Mouse (Mus musculus) left cerebral cortex, postnatal 10 days (tissue): ENCODE results near the gene Jph2. TPM values are rescaled to one million over a fixed set of nuclear protein-coding genes. Genes with fewer than 3 reads are reported as not detected.

Source experiments
- DNase-seq, 2 experiments: peaks; one replicate each; pipeline ENCODE4 v3.0.0; 2021 to 2022; ENCODE audit warnings: low spot score in 2 of 2, mixed read lengths in 1 of 2; ENCODE audit errors: extremely low spot score in 1 of 2
- intact Hi-C: fragments of 180-260 bp; cut with DNase I; formaldehyde crosslinking; loops from one replicate; pipeline ENCODE4 v1.15.1; 2025
- total RNA-seq, 2 experiments: library from RNA; stranded (reverse); gene quantifications; 2 replicates each; pipeline ENCODE4 v1.2.3; 2021

The Jph2 gene
- total RNA-seq, 2 experiments from 2014 or later, result 0.61 to 0.75 TPM

DNA sequence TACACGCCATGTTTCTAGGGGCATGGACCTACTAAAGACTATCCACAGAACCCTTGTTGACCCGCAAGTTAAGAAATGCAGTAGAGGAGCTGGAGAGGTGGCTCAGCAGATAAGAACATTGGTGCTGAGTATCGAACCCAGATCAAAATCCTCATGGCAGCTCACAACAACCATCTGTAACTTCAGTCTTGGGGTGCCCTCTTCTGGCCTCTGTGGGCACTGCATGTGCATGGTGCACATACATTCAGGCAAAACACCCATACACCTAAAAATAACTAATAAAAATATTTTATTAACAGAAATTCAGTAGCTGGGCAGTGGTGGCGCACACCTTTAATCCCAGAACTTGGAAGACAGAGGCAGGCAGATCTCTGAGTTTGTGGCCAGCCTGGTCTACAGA lies 54.1 kb downstream of the Jph2 start:
- DNase-seq, result no peak
- intact Hi-C loops, result no loop called here

DNA sequence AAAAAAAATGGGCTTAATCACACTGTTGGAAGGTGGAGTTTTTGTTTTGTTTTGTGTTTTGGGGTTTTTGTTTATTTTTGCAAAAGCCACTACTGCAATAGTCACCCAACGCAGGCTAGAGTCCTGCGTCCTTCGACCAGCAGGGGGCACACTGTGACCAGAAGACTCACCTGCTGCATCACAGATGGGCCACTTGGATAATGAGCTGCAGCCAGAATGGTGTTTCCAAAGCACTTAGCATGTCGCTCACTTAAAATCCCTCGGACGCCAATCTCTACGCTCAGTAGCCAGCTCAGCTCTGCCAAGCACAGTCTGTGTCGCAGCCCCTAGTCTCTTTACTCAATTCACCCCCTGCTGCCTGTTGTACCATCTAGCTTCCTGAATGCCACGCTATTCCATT lies 57.5 kb downstream of the Jph2 start:
- peak; percentile 42 to 62 for DNase-seq
- intact Hi-C loops, result loop anchor here (1.0 kb wide), 1 partner anchor 61 kb away; no protein-coding TSS in a partner anchor

DNA sequence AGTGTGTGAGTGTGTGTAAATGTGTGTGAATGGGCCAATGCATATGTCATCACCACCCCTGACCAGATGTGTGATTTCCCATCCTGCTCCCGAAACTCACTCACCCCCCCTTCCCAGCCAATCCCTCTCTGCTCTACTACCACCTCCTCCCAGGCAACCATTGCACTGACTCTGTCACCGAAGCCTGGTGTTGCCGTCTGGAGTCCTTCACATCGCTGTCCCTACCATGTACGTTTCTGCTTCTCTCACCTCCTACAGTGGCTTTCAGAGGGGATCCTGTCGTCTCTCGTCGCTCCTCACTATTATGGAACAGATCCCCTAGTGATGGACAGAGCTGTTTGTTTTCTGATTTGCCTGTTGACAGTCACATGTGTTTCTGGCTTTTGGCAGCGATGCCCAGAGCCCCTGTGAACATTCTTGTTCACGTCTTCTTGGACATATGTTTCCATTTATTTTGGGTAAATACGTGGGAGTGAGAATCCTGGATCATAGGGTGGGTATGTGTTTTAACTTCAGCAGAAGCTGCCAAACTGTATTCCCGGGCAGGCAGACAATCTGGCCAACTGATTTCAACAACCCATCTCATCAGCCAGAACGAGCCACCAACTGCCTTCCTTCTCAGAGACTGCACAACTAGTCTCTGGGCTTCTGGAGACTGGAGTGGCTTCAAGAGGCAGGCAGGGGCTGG lies 65.3 kb downstream of the Jph2 start:
- DNase-seq, result peak in 1 of 2 experiments; percentile 67
- intact Hi-C loops, result loop anchor here (5.0 kb wide), 2 partner anchors 285 to 410 kb away; no protein-coding TSS in a partner anchor

DNA sequence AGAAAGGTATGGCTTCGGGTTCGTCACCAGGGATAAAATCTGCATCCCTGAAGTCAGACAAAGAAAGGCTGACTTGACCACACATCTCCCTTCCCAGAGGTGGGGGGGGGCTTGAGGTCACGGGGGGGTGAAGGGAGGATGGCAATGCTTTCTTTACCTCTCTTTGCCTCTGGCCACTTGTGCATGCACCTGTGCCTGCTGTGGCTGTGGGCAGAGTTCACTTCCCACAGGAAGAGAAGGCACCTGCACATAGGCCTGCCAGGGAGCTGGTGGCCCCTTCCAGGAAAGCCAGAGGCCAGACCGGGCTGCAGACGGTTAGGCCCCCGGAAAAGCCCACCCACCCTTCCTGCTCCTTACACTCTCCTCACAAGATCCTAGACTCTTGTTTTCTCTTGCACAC lies 66.4 kb downstream of the Jph2 start:
- intact Hi-C loops, result loop anchor here (2.0 to 5.0 kb wide), 3 partner anchors 231 to 409 kb away; no protein-coding TSS in a partner anchor
- DNase-seq, result no peak

DNA sequence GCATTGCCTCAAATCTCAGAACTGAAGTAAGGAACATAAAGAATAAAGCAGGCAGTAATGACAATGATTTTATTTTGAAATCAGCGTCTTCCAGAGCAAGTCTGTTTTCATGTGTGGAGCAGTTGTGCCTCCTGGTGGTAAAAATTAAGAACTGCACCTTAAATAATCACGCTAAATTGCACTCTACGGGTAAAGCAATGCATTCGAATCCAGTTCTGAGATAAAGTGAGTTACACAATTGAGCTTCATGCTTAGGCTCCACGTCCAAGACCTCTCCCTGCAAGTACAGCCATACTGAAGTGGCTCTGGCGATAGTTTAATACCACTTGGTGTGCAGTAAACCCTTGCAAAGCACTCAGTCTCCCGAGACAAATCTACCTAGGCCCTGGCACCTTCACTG lies 67.1 kb downstream of the Jph2 start:
- intact Hi-C loops, result loop anchor here (2.0 to 5.0 kb wide), 3 partner anchors 230 to 408 kb away; no protein-coding TSS in a partner anchor
- DNase-seq, result peak in 1 of 2 experiments; percentile 59

DNA sequence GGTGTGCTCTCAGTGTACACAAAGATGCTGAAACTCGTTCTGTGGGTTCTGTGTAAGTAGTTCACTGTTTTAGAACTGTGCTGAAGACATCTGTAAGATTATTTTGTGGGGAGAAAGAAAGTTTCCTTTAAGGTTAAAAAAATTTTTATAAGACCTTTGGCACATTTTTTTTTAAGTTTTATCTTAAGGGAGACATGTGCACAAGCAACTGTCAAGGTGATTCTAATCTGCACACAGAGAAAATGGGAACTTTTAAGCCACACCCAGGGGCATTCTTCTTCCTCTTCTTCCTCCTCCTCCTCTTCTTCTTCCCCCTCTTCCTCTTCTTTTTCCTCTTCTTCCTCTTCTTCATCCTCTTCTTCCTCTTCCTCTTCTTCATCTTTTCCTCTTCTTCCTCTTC lies 74.6 kb downstream of the Jph2 start:
- intact Hi-C loops, result no loop called here
- DNase-seq, result no peak

DNA sequence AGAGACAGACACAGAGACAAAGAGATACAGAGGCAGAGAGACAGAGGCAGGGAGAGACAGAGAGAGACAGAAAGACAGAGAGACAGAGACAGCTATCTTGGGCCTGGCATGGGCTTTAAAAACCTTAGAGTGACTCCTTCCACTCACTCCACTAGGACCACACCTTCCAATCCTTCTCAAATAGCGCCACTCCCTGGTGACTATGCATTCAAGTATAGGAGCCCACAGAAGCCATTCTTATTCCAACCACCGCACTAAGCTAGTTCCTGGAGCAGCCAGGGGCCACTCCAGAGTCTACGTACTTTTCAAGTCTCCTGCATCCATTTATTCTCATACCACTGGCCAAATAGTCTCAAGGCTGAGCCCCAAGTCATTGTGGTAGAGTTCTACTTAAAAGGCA lies 79.0 kb downstream of the Jph2 start:
- DNase-seq, result no peak
- intact Hi-C loops, result loop anchor here (10.0 kb wide), 1 partner anchor 114 kb away; the partner anchor contains the start of gene Tox2

DNA sequence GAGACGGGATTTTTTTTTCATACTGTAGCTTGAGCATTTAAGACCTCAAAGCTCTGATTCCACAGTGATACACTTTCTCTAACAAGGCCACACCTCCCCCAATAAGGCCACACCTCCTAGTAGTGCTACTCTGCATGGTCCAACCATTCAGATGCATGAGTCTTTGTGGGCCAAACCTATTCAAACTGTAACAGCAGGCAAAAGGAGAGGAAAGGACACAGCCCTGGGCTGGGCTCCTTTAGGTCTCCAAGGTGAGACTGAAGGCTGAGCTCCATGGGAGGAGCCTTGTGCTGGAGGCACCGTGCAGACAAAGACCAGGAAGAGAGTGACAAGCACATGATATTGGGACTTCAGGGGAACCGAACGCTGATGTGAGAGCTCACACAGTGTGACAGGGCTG lies 80.5 kb downstream of the Jph2 start:
- intact Hi-C loops, result loop anchor here (10.0 kb wide), 1 partner anchor 112 kb away; the partner anchor contains the start of gene Tox2
- DNase-seq, result no peak

DNA sequence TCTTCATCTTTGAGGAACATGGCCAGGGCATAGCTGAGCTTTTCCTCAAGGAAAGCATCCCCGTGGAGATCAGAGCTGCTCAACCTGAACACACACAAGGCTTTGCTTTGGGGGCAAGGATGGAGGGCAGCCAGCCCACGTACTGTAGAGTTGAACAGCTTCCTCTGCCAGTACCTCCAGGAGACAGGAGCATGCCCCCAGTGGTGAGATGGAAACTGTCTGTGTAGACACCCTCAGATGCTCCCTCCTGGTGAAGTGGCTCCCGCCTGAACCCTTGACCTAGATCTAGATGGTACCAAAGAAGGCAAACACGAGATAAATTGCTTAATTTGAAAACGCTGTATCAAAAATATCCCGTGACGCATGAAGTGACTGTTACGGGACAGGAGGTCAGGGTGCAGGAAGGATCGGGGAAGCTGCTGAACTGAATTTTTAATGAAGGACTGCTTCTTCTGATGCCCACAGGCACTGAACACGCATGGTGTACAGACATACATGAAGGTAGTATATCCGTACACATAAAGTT lies 87.6 kb downstream of the Jph2 start:
- intact Hi-C loops, result loop anchor here (10.0 kb wide), 1 partner anchor 105 kb away; the partner anchor contains the start of gene Tox2
- no peak for DNase-seq

DNA sequence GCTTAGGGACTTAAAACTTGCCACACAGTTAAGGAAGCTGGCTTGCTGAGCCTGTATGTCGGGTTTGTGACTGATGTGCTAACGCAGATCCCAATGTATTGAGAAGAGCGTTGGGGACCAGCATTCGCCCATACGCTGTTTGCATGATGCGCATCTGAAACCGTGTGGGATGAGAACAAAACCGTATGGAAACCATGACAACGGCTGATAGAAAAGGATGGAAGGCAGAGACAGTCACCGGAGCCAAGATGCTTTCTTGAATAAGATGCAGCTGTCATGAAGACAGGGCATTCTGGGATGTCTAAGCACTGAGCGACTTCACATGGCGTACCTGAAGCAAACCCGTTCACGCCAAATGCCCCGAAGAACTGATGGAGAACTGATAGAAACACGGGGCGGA lies 88.4 kb downstream of the Jph2 start:
- intact Hi-C loops, result no loop called here
- peak in 1 of 2 experiments; percentile 54 for DNase-seq

DNA sequence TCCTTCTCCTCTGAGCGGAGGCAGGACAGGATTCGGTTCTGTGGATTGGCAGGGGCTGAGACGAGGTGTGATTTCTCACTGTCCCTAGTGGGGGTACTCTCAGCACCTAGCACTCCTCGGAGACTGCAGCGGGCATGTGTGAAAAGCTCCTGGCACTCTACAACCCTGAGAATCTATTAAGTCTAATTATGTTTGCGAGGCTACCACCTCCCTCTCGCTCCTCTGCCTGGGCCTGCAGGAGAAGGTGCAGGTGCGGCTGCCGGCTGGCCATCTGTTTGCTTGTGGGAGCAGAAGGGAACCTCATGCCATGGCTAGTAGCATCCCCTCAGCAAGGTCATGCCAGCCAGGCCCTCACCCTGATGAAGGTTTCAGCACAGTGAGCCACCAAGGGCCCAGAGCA lies 94.8 kb downstream of the Jph2 start:
- intact Hi-C loops, result no loop called here
- DNase-seq, result no peak

DNA sequence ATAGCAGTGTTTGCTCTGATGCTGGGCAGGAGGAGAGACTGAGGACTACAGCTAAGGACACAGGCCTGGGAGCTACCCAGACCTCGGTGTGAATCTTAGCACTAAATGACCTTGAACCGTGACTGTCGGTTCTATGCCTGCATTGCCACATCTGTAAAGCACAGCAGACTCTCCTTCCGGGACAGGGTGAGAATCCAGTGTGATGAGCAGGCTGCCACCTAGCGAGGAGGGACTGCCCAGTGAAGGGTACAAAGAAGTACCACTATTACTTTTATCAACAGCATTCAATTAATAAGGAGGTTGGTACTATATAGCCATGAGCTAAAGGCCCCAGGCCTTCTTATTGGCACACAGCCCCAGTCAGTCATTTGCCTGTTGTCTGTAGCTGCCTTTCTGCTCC lies 96.2 kb downstream of the Jph2 start:
- no peak for DNase-seq
- intact Hi-C loops, result no loop called here

DNA sequence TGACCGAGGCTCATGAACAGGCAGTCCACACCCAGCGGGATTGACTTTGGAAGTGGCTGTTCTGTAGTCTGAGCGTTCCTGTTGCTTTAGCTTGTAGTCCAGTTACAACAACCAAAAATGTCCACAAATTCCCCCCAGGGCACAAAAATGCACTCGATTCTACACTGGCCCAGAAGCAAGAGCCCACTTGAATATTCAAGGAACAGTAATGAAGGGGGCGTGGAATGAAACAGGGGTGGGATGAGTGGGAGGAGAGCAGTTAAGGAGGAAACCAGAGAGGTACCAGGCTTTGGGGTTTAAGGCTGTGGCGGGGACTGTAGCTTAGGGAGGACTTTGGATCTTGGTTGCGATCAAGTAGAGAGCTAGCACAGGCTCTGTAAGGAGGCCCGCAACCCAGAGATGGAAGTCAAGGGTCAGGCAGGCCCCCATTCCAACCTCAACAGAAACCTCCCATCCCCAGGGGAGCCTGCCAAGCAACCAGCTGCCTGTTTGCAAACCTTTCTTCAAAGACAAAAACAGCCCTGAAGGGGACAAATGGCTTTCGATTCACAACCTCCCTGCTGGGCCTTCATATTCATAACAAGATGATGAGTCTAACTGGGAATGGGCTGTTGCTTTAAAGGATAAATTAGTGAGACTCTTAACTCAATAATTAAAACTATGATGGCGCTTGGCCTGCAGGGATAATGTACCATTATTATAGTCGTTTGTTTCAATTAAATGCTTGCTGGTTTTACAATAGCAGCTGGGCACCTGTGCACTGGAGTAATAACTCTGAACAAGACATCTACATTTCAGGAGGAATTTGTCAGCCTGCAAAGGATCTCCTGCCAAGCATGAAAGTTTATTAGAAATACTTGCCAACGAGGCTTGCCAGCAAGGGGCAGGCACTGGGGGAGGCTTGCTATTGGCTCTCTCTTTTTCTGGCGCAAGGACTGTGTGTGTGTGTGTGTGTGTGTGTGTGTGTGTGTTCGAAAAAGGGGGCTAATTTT lies 97.4 kb downstream of the Jph2 start:
- no peak for DNase-seq
- intact Hi-C loops, result no loop called here

DNA sequence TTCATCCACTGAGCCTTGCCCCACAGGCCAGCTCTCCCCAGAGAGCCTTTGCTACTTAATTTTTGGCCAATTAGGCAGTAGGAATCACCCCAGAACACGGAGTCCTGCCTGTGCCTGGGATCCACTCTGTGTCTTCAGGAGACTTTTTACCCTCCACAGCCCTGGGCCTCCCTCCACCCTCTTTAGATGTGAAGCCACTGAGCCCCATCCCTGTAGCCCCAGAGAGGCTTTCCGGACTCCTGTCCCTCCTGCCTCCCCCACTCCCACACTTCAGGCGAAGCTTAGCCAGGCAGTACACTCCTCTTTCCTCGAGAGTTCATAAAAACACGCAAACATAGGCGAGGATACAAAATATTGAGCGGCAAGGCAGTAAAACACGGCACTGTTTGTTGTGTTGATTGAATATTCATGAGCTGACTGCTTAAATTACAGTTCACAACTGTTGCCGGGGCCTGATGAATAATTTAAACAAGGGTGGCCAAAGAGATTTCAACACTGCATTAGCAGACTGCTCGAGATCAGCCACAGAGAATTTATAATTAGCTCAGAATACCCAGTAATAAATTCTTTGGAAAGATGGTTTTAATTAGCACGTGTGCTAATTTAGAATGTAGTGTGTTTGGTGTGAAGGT lies 100.7 kb downstream of the Jph2 start:
- DNase-seq, result no peak
- intact Hi-C loops, result no loop called here

DNA sequence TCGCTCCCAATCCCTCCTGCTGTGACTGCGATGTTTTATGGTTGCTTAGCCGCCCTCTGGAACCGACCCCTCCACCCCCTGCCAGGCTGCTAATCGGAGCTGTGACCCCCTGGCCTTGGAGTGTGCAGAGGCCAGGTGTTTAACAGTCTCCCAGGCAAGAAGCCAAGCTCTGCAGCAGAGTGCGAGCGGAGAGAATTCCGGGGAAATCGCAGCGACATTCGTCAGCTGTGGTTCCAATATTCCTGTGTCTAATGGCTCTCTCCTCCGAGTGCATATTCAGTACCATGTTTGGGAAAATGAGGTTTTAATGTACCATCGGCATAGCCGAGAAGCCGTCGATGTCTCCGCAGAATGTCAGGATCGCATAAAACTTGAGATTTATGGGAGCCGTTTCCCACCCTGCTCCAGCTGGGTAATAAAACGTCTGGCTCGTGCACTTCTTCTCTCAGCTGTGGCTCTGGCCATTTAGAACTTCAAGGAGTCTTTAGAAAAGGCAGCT lies 108.9 kb downstream of the Jph2 start:
- DNase-seq, result peak in 1 of 2 experiments; percentile 52
- intact Hi-C loops, result no loop called here
